Mouse (Mus musculus) ES-Bruce4 (cell line): ENCODE results near the gene Ptpn14.

Source experiments
- CTCF ChIP-seq: IDR thresholded peaks from one replicate; pipeline ENCODE4 v1.8.1; 2011; ENCODE audit warnings: low read depth, low read length
- EP300 ChIP-seq: IDR thresholded peaks from 2 replicates; pipeline ENCODE4 v1.6.1; 2011; ENCODE audit warnings: low read depth, low read length; ENCODE audit not compliant: insufficient read depth

DNA sequence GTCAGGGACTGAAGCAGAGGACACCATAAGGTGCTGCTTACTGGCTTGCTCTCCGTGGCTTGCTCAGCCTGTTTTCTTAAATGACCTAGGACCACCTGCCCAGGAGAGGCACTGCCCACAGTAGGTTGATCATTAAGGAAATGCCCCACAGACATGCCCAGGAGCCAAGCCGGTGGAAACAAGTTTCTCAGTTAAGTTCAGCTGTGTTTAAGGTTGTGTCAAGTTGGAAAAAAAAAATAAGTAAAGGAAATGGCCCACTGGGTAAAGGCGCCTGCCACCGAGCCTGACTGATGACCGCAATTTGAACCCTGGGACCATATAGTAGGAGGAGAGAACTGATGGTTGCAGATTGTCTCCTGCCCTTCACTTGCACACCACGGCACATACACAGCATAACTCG lies 62.6 kb downstream of the Ptpn14 start:
- TF ChIP-seq EP300 = no peak
- TF ChIP-seq CTCF = no peak
